Mouse (Mus musculus) retina, adult 2 months (tissue): ENCODE results near the gene Dusp18.
A peak's percentile ranks its signal among the peaks of the same experiment; 100 is the strongest.

ENCODE experiments used
- DNase-seq: peaks from one replicate; pipeline ENCODE4 v3.0.0-alpha.2; 2012; ENCODE audit warnings: low read depth, low spot score

Gene Dusp18

DNA sequence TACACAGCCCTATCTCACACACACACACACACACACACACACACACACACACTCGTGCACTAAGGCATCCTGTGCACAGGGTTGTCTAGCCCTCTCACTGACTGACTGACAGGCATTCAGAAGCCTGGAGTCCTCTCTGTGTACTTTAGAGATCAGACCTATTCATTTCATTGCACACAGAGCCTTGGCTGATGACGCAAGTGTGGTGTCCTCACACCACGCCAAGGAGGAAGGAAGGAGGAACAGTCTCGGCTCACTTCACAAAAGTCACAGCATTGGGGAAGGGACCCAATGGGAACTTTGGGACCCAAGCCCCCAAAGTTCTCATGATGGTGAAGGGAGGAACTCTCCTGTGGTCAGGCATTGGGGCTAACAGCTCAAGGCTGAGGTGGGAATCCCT lies 35.0 kb downstream of the Dusp18 start:
- DNase-seq, result no peak

- no peak for DNase-seq
These were observed 35.9 kb downstream of the Dusp18 start for GRCm38 (mm10) chr11:3930931-3931330.

DNA sequence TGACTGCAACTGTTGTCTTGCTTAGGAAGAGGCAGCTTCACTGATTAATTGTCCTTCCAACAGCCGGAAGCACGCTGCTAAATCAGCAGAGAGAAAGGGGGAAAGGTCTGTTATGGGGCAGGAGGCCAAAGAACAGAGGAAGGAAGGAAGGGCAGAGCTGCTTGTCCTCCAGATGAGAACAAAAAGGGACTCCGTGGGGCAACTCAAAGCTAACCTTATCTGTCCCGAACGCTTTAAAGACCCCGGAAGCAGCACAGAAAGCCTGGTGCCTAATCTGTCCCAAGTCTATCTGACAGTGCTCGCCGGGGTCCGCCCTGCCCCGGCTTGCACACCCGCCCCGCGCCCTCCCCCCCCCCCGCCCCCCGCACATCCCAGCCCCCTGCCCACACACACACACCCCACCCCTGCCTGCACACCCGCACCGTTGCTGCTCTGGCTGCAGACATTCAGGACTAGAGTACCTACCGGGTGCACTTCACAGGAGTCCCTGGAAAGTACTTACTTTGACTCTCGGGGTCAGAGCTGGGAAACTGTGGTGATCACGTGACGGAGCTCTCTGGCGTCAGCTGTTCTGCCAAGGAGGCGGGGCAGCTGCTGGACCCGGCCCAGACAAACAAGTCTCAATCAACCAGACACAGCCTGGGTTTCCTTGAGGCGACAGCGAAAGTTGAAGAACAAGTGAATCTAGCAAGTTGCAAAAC lies 36.6 kb downstream of the Dusp18 start, which contains the start of gene Tcn2:
Gene Tcn2, minus strand, starts transcription at position 649 of the 701 bp plus-strand sequence.
- peak; percentile 56 for DNase-seq

GRCm38 (mm10) chr11:3933756-3934285 lies 38.8 kb downstream of the Dusp18 start:
- DNase-seq, result no peak

- no peak for DNase-seq
These were observed 40.1 kb downstream of the Dusp18 start for GRCm38 (mm10) chr11:3935135-3935534.

GRCm38 (mm10) chr11:3936318-3936717 lies 41.3 kb downstream of the Dusp18 start:
- no peak for DNase-seq

DNA sequence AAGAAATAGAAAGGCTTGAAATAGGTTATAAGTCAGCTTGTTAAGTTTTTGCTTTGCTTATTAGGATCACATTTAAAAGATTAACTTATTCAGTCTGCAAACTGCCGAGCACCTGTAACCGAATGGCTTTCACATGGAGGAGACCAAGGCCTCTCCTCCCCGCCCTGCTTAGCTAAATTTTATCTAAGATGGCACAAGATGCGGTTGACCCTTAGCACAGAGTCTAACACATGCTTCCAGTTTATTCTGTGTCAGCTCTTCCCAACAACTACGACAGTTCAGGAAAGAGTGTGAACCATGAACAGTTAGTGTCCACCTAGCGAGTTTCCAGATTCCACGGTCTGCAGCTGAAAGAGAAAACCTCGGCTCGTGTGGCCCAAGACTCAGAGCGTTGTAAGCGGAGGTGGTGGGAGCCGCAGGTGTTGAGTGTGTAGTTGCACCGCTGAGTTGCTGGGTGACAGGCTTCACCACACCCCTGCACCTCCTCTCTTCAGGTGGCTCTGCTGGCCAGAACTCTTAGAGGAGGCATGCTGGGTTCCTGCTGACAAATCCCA lies 42.4 kb downstream of the Dusp18 start:
- DNase-seq, result no peak

GRCm38 (mm10) chr11:3941371-3941770 lies 46.3 kb downstream of the Dusp18 start:
- DNase-seq, result peak; percentile 66

DNA sequence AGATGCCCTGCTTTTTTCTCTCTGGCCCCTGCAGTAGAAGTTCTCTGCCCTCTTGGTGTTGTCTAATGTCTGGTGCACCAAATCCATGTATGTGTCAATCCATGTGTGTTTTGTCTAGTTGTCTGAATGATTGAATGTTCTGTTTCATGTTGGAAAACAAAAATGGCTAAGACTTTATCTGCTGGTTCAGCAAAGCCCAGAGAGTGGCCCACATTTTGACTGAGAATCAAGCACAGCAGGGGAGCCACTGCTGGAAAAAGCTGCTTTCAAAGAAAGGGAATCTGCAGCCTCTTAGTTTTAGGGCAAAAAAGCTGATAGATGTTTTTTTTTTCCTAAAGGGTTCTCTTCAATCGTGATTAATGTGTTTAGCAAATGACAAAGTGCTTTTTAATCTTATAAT lies 51.3 kb downstream of the Dusp18 start:
- DNase-seq, result no peak
